Mouse (Mus musculus) layer of hippocampus, postnatal 10 days (tissue): ENCODE results near the gene Prox2. TPM values are rescaled to one million over a fixed set of nuclear protein-coding genes. Genes with fewer than 3 reads are reported as not detected.
A peak's percentile ranks its signal among the peaks of the same experiment; 100 is the strongest.
"Not testable (repeated sequence)": the region's sequence is repeated elsewhere in the genome, so short reads cannot be mapped to it uniquely, and the experiment has no call there.

ENCODE experiments used
- DNase-seq, 2 experiments: peaks; one replicate each; pipeline ENCODE4 v3.0.0; 2021; ENCODE audit warnings: low spot score in 2 of 2
- long read RNA-seq: library from polyadenylated mRNA; stranded (forward); transcript quantifications from one replicate; pipeline ENCODE4 v2.0.0, GENCODE M21; 2023
- total RNA-seq, 2 experiments: library from RNA; stranded (reverse); gene quantifications; 2 replicates each; pipeline ENCODE4 v1.2.3; 2021

Prox2 gene
- total RNA-seq = 1 to 10 TPM; 1.1 to 1.4 TPM
- long read RNA-seq, partial matches to known transcripts = 0 of 1 reads
- long read RNA-seq, other reads (novel, unspliced or antisense) = 1 of 1 reads

DNA sequence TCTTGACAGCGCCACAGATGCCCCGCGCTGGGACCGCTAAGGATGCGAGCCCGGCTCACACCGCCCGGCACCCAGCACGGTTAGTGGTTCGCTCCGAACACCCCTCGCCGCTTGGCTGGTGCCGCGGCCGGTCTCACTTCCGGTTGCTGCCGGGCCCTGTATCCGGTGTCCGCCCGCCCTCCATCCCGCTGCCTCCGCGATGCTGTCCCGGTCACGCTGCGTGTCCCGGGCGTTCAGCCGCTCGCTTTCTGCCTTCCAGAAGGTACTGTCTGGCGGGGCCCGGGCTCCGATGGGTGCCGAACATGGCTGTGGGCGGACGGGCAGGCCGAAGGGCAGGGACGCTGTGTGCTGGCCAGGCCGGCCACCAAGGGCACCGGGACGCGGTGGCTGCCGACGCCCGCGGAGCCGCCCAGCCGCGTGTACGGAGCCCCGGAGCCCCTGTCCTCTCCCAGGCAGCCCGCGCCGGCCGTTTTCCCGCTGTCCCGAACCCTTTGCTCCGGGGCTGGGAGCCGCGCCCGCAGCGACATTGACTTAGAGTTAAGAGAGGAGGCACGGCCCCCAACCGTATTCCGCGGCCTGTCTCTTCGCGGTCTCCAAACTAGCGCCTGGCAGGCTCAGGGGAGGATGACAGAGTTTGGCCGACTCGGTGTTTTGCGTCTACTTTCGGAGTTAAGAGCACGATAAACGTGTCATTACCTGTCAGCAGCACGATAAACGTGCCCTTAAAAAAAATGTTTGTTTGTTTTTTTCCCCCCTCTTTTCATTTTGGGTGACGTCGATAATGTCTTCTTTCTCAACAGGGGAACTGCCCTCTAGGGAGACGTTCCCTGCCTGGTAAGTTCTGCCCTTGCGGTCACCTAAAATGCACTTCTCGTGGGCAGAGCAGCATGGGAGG is at the start of gene Prox2, which contains the start of gene Dlst:
Gene Prox2 (minus strand): TSS at position 62 of the 895 bp plus-strand sequence.
Gene Dlst (plus strand): TSS at position 136 of the 895 bp plus-strand sequence.
- peak; percentile 90 to 91 for DNase-seq

DNA sequence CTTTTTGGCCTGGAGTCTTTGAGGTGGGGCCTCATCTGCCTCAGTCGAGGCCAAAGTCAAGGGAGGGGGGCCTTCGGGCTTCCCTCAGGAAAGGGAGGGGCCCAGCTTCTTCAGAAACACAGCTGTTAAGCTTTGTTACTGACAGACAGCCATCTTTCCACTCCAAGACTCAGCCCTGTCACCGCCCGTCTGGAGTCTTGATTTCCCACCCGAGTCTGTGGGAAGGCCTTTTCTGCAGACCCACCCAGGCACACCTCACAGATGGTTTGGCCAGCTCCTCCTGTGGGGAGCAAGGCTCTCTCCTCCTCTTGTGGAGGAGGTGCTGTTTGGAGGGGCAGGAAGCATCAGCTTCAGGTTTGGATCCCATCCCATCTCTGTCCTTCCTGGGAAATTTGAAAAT is 49.0 kb upstream of the Prox2 start:
- DNase-seq = no peak

DNA sequence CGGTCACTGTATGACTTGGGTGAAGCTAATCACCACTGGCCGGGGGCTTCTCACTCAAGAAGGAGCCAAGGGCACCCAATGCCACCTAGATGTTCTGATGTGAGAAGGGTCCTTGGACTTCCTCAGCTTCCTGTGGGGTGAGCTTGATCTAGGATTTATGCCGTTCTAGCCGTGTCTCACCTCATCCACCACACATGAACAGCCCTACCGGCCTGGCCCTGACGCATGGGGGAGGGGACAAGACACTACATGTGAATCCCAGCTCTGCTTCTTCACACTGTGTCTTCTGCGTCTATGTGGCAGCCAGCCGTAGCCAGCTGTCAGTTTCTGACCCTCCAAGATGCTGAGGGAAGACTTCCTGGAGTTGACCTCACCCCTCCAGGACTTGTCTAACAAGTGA is 48.2 kb upstream of the Prox2 start:
- no peak for DNase-seq

- DNase-seq = no peak
Measured at GRCm38 (mm10) chr12:85157797-85158460, 47.4 kb upstream of the Prox2 start.

DNA sequence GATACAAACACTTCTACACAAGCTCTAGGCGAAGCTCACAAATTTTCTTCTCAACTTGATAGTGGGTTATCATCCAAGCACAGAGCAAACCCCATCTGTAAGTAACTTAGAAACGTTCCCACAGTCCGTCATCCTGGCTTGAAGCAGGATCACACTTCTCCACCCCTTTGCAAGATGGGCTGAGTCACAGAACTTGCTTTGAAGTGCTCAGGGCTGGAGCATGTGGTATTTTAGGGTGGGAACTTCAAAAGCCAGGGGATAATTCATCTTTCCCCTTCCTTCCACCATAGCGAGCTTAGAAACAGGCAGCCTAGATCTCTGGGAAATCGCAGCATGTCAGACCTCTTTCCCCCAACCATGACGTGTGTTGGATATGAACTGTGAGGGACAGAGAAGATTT is 45.8 kb upstream of the Prox2 start:
- DNase-seq = no peak

DNA sequence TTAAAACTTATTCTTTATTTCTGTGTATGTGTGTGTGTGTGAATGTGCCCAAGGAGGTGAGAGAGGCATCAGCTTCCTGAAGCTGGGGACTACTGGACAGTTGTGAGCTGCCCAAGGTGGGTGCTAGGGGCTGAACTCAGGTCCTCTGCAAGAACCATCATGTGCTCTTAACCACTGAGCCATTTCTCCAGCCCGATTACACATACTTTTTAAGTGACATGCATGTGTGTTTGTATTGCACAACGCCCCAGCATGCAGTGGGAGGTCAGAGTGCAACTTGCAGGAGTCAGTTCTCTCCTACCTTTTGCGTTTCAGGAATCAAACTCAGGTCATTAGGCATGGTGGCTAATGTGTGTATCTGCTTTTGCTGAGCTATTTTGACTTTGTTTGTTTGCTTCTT is 42.5 kb upstream of the Prox2 start:
- no peak for DNase-seq

DNA sequence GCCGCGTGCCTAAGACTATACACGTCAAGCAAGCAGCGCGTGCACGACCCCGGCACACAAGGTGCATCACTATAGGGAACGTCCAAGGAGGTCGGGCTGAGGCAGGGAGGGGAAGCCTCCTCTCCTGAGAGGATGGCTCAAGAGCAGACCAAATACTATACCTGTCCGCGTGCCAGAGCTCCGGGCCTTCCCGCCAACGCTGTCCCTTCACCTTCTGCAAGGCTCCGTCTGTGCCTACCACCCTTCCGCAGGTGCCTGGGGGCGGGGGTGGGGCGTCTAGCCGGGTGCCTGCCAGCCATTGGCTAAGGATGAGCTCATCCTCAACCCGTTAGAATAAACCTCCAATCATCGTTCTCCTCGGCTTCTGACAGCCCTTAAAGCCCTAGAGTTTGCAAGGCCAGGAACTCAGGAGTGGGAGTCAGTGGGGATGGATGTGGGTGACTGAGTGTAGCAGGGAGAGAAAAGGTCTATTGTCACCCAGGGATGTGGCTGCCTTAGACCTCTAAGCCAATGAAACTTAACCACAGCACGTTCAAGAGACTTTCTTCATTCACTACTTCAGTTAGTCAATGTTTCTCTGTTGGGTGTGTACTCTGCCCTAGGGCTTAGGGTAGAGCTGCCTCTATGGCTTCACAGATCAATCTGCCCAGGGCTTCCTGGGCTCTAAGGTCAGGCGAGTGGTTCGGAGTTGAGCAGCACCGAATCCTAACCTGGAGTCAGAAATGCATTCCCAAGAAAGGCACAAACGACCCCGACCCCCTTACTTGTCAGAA is 40.6 kb upstream of the Prox2 start, which contains the start of gene Rps6kl1:
Gene Rps6kl1 (minus strand): TSS at position 263 of the 773 bp plus-strand sequence.
- peak; percentile 64 to 77 for DNase-seq

GRCm38 (mm10) chr12:85150321-85151001 is 39.9 kb upstream of the Prox2 start:
- DNase-seq = no peak

- no peak for DNase-seq
Measured at GRCm38 (mm10) chr12:85146881-85147280, 36.3 kb upstream of the Prox2 start.

DNA sequence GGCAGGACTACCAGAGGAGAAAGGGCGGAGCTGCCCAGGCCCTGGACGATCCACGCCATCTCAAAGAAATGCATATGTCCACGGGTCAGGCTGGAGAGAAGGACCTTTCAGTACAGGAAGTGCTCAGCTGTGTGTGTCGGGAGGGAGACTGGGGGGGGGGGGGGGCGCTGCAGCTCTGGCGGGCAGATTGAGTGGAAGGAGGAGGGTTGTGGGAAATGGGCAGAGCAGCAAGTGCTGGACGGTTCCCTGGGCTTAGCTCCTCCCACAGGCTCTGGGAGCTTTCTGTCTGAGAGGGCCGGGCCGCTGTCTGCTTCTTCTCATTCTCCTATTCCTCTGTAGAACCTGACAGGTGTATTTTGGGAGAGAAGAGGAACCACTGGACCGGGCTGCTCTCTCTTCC is 35.8 kb upstream of the Prox2 start:
- no peak for DNase-seq

GRCm38 (mm10) chr12:85145630-85146029 is 35.1 kb upstream of the Prox2 start:
- no peak for DNase-seq

DNA sequence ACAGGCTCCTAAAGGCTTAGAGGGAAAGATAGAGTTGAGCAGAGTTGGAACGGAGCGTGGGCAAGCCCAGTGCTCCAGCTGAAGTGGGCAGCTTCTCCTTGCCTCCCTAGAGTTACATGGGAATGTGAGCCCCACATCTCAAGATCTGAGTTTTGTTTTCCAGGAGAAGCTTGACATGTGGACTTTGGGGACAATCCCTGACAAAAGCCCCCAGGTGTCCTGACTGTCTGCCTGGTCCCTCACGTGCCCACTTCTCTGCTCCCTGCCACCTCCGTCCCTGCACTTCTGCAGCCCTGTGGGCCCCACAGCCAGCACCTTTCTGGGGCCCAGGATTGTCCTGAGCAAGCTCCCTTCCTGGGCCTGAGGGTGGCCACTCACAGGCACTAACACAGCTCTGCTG is 34.3 kb upstream of the Prox2 start:
- no peak for DNase-seq

DNA sequence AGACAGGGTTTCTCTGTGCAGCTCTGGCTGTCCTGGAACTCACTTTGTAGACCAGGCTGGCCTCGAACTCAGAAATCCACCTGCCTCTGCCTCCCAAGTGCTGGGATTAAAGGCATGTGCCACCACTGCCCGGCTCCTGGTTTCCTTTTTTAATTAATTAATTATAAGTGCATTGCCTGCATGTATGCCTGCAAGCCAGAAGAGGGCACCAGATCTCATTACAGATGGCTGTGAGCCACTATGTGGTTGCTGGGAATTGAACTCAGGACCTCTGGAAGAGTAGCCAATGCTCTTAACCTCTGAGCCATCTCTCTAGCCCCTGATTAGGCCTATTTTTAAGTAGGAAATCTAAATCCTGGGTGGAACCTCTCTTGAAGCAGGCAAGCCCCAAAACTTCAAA is 33.7 kb upstream of the Prox2 start:
- not testable (repeated sequence) for DNase-seq

- peak; percentile 87 to 88 for DNase-seq
Measured at GRCm38 (mm10) chr12:85142803-85143202, 32.2 kb upstream of the Prox2 start.

DNA sequence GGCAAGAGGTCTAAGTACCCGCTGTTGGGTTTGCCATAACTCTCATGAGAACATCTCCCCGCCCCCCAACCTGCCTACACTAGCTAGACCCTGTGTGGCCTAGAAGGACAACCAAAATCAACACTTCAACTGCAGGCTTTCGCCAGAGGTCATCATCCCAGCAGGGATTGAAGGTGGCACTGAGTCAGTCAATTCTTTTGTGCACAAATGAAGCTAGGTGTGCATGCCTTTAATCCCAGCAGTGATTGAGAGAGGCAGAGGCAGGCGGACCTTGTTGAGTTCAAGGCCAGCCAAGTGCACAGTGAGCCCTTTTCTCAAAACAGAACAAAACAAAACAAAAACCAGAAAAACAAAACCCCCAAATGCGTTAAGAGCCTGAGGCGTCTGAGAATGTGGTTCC is 30.5 kb upstream of the Prox2 start:
- DNase-seq = no peak

- no peak for DNase-seq
Measured at GRCm38 (mm10) chr12:85140036-85140701, 29.6 kb upstream of the Prox2 start.

DNA sequence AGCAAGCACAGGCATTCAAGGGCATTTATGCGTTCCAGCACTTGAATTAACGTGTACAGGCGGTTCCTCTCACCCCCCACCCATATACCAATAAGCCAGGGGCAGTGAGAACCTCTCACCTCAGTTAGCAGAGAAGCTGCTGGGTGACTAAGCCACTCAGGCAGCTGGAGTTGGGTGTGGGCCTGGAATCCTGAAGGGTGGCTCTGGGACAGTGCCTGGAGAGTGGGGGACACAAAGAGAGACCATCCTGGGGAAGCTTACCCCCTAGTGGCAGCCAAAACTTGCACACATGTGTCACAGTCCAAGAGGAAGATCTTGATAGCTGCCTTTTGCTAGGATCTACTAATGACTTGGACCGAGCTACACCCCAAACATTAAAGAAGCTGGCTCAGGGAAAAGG is 26.1 kb upstream of the Prox2 start:
- no peak for DNase-seq

DNA sequence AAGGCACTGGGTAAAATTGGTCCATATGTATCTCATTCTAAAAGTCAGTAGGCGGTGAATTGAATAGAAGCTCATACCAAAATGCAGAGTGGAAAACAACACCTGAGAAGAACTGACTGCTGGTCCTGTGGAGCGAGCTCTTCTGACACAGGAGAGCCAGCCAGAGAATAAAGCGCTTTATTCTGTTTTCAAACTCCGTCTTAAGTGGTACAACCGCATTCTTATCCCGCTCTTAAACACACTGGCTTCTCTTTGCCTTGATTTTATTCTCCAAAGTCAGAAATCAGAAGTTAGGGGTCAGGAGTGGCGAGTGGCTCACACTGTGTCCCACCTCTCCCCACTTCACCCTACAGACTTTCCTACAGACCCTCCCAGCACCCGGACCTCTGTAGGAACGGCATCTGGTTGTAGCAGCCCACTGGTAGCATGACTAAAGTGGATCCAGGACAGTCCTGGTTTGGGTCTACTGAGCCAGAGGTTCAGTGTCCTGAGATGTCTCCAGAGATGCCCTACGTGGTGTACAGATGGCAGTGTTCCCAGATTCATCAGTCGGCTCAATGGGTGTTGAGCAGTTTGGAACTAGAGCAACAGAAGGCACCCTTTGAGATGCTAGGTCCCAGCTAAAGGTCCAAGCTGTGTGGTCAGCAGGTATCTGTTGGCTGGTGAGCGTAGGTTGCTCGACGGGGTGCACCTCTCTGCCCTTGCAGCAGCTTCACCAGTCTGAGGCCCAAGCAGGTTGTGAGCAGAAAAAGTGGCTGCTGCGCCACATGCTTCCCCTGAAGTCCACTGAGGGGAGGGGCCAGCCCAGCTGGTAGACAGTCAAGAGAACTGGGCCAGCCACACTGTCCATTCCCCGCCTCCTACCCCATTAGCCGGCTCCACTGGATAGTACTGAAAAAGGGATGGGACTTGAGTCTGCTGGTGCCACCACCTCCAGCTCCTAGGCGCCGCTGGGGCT is 25.2 kb upstream of the Prox2 start:
- DNase-seq = no peak
